15 mouse cellular contexts compared by ENCODE assay signal in the genomic region with DNA sequence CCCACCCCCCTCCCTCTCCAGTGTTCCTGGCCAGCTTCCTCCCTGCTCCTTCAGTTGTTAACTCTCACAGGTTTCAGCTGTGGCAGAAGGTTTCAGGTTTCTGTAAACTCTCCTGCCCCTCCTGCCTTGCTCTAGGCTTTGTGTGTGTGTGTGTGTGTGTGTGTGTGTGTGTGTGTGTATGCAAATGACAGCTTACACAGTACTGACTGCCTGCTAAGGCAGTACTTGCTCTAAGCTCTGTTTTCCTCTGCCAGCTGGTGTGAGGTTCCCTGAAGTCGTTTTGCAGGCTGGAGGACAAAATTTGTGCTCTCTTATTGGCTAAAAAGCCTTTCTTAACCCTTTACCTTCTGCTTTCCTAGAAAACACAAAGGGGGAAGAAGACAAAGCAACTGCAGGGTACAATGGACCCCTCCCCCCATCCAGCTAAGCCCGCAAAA. TPM values are rescaled to one million over a fixed set of nuclear protein-coding genes. Genes with fewer than 3 reads are reported as not detected.
DNase-seq lines count a peak whose midpoint lies in the region; ATAC-seq and TF ChIP-seq lines count a peak whose summit lies in the region.
"Had no signal": no experiment of that assay in that cellular context is flagged by ENCODE, and none has a peak within 500 bp of the region (broad histone marks: within the 10 kb centered on the region; RNA-seq: fewer than 3 reads in every experiment).

No protein-coding gene starts in this region.

- H3K9ac ChIP-seq in embryonic facial prominence, embryonic 15.5 days: no peak overlapping the region
- H3K9ac ChIP-seq in limb, embryonic 11.5 days (ENCODE audit: low read length): no peak overlapping the region
- no peak overlapping the region for H3K9ac ChIP-seq in stomach, embryonic 14.5 days (replicated peaks; ENCODE audit: low read depth, low read length)

- no peaks in the 10 kb centered on the region for H3K4me1 ChIP-seq in lung, adult 2 months (ENCODE audit: control insufficient read depth, insufficient read depth, low read length)
- 0 out of 2 replicates have a peak, but pooled peaks cover 2% of the 10 kb centered on the region for H3K4me1 ChIP-seq in embryonic facial prominence, embryonic 15.5 days
- no peaks in the 10 kb centered on the region; the same call in 1 of the 2 replicates for H3K4me1 ChIP-seq in limb, embryonic 11.5 days (ENCODE audit: control insufficient read depth, insufficient read depth, low read length)
- no peaks in the 10 kb centered on the region for H3K4me1 ChIP-seq in stomach, embryonic 14.5 days (ENCODE audit: control insufficient read depth, insufficient read depth, low read length)

- no peaks in the 10 kb centered on the region for H3K27me3 ChIP-seq in embryonic facial prominence, embryonic 15.5 days
- no peaks in the 10 kb centered on the region for H3K27me3 ChIP-seq in limb, embryonic 11.5 days (ENCODE audit: control insufficient read depth, insufficient read depth, low read length)
- no peaks in the 10 kb centered on the region for H3K27me3 ChIP-seq in stomach, embryonic 14.5 days (ENCODE audit: control insufficient read depth, insufficient read depth, low read length)

- no peak for TF ChIP-seq CTCF in lung, adult 2 months (IDR thresholded peaks at IDR 0.05; ENCODE audit: insufficient read depth, low read length)

- TF ChIP-seq POLR2A in lung, adult 2 months (IDR thresholded peaks at IDR 0.05; ENCODE audit: borderline replicate concordance, extremely low read depth, low read depth, low read length): no peak

- peak; percentile 82 for ATAC-seq in embryonic facial prominence, embryonic 15.5 days (ENCODE audit: insufficient number of reproducible peaks, low FRiP score, low TSS enrichment, low read depth)
- ATAC-seq in limb, embryonic 11.5 days (ENCODE audit: insufficient number of reproducible peaks, low FRiP score, low TSS enrichment, low read depth): peak; percentile 97
- ATAC-seq in stomach, embryonic 14.5 days (ENCODE audit: insufficient number of reproducible peaks, insufficient read depth, low FRiP score, low read depth): peak; percentile 88; the same call in 1 of the 2 replicates

- WGBS in lung, adult 2 months: 2% methylated on average over 2 of the region's 2 CpGs
- WGBS in embryonic facial prominence, embryonic 15.5 days: 1% methylated on average over 2 of the region's 2 CpGs
- WGBS in limb, embryonic 11.5 days: 6% methylated on average over 2 of the region's 2 CpGs
- WGBS in stomach, embryonic 14.5 days: 6% methylated on average over 2 of the region's 2 CpGs

- H3K4me2 ChIP-seq in embryonic facial prominence, embryonic 15.5 days (replicated peaks): 0 out of 2 replicates have a peak overlapping the region, but pooled peaks have one; percentile 4
- H3K4me2 ChIP-seq in limb, embryonic 11.5 days (ENCODE audit: low read depth, severe bottlenecking): no peak overlapping the region
- H3K4me2 ChIP-seq in stomach, embryonic 14.5 days (replicated peaks; ENCODE audit: low read depth, low read length): no peak overlapping the region

- no peak overlapping the region for H3K4me3 ChIP-seq in lung, adult 2 months (replicated peaks; ENCODE audit: extremely low read depth, low read depth, low read length)
- H3K4me3 ChIP-seq in embryonic facial prominence, embryonic 15.5 days (replicated peaks): no peak overlapping the region
- H3K4me3 ChIP-seq in limb, embryonic 11.5 days (ENCODE audit: low read depth, low read length): no peak overlapping the region
- no peak overlapping the region for H3K4me3 ChIP-seq in stomach, embryonic 14.5 days (ENCODE audit: low read depth, low read length)

- peak; percentile 28 to 53 for DNase-seq in lung, adult 18-20 months
- DNase-seq in lung, adult 2 months: no peak
- peak; percentile 54 for DNase-seq in limb, embryonic 11.5 days (ENCODE audit: low spot score)
- no peak for DNase-seq in urinary bladder, postnatal 10 days (ENCODE audit: low spot score)
- no peak for DNase-seq in left cerebral cortex, postnatal 25 days (ENCODE audit: low spot score in 2 of 2)
- no peak for DNase-seq in heart, adult 18-20 months
- DNase-seq: cerebellum, adult 8-10 months; kidney, adult 9 months had no signal

- H3K27ac ChIP-seq in embryonic facial prominence, embryonic 15.5 days (replicated peaks): no peak overlapping the region
- peak overlapping the region; percentile 39; the same call in 1 of the 2 replicates for H3K27ac ChIP-seq in limb, embryonic 11.5 days (replicated peaks; ENCODE audit: low read depth, low read length)
- no peak overlapping the region for H3K27ac ChIP-seq in stomach, embryonic 14.5 days (ENCODE audit: low read length)

- H3K9me3 ChIP-seq in embryonic facial prominence, embryonic 15.5 days (replicated peaks): no peaks in the 10 kb centered on the region
- H3K9me3 ChIP-seq in limb, embryonic 11.5 days (ENCODE audit: control insufficient read depth, low read length): no peaks in the 10 kb centered on the region
- no peaks in the 10 kb centered on the region for H3K9me3 ChIP-seq in stomach, embryonic 14.5 days (ENCODE audit: control insufficient read depth, low read depth, low read length)

- H3K36me3 ChIP-seq in embryonic facial prominence, embryonic 15.5 days: no peaks in the 10 kb centered on the region
- H3K36me3 ChIP-seq in limb, embryonic 11.5 days (ENCODE audit: control insufficient read depth, insufficient read depth, low read length): no peaks in the 10 kb centered on the region
- H3K36me3 ChIP-seq in stomach, embryonic 14.5 days (ENCODE audit: control insufficient read depth, insufficient read depth, low read length): no peaks in the 10 kb centered on the region

- intact Hi-C loops in left cerebral cortex, postnatal 25 days (cut with DNase I): no loop called here

RNA-seq across cellular contexts. Expression of gene Ces1b, which starts 8.9 kb away (rescaled TPM):
- 0.20 and 3.4 TPM in 2 replicates for polyA plus RNA-seq in lung, adult 2 months (2012; rRNA removed)
- 0.16 and 0.29 TPM in 2 replicates for polyA plus RNA-seq in embryonic facial prominence, embryonic 15.5 days (2015; fragmentation: Nextera tagmentation; extraction: Ambion mirVana)
- polyA plus RNA-seq in limb, embryonic 11.5 days (2014; fragmentation: Nextera tagmentation; extraction: Ambion mirVana): not detected in 2 replicates
- polyA plus RNA-seq in stomach, embryonic 14.5 days (2014; fragmentation: Nextera tagmentation; extraction: Ambion mirVana): 0.34 TPM in 1 of 2 replicates, not detected in the other
- not detected for total RNA-seq in left cerebral cortex, postnatal 25 days (2021)
- total RNA-seq in heart, adult 18-20 months (2021): not detected
- total RNA-seq: adrenal gland, adult 18-20 months; gastrocnemius, adult 8-10 months had no signal
- polyA plus RNA-seq: liver, embryonic 16.5 days; neural tube, embryonic 14.5 days; testis, adult 2 months had no signal

RNA-seq across cellular contexts. Expression of gene Ces1a, which starts 40.7 kb away (rescaled TPM):
- 0.07 TPM in 1 of 2 replicates, not detected in the other for polyA plus RNA-seq in lung, adult 2 months (2012; rRNA removed)
- 0.16 and 0.39 TPM in 2 replicates for polyA plus RNA-seq in embryonic facial prominence, embryonic 15.5 days (2015; fragmentation: Nextera tagmentation; extraction: Ambion mirVana)
- not detected in 2 replicates for polyA plus RNA-seq in limb, embryonic 11.5 days (2014; fragmentation: Nextera tagmentation; extraction: Ambion mirVana)
- not detected in 2 replicates for polyA plus RNA-seq in stomach, embryonic 14.5 days (2014; fragmentation: Nextera tagmentation; extraction: Ambion mirVana)
- under 1 TPM; 0.43 to 0.53 TPM for total RNA-seq in left cerebral cortex, postnatal 25 days (2021)
- not detected for total RNA-seq in heart, adult 18-20 months (2021)
- total RNA-seq: adrenal gland, adult 18-20 months; gastrocnemius, adult 8-10 months had no signal
- polyA plus RNA-seq: liver, embryonic 16.5 days; neural tube, embryonic 14.5 days had no signal

RNA-seq across cellular contexts. Expression of gene Ces1c, which starts 42.4 kb away (rescaled TPM):
- 0.22 and 0.34 TPM in 2 replicates for polyA plus RNA-seq in lung, adult 2 months (2012; rRNA removed)
- not detected in 2 replicates for polyA plus RNA-seq in embryonic facial prominence, embryonic 15.5 days (2015; fragmentation: Nextera tagmentation; extraction: Ambion mirVana)
- polyA plus RNA-seq in limb, embryonic 11.5 days (2014; fragmentation: Nextera tagmentation; extraction: Ambion mirVana): not detected in 2 replicates
- polyA plus RNA-seq in stomach, embryonic 14.5 days (2014; fragmentation: Nextera tagmentation; extraction: Ambion mirVana): 0.51 and 0.90 TPM in 2 replicates
- total RNA-seq in left cerebral cortex, postnatal 25 days (2021): not detected
- total RNA-seq in heart, adult 18-20 months (2021): not detected
- polyA plus RNA-seq: neural tube, embryonic 14.5 days; testis, adult 2 months had no signal

Comparison
In these comparisons a context has a peak if more than half of its experiments do, and no peak if none do; other contexts are left out.
1. DNase-seq: peak in lung, adult 18-20 months (2 of 2) and limb, embryonic 11.5 days (single experiment); none in lung, adult 2 months (single experiment), urinary bladder, postnatal 10 days (single experiment), left cerebral cortex, postnatal 25 days (0 of 2) and heart, adult 18-20 months (0 of 2).
2. Peak in every context shown above with its lines, with median percentiles within 50 percentile points of each other: ATAC-seq.